In the genomic region with DNA sequence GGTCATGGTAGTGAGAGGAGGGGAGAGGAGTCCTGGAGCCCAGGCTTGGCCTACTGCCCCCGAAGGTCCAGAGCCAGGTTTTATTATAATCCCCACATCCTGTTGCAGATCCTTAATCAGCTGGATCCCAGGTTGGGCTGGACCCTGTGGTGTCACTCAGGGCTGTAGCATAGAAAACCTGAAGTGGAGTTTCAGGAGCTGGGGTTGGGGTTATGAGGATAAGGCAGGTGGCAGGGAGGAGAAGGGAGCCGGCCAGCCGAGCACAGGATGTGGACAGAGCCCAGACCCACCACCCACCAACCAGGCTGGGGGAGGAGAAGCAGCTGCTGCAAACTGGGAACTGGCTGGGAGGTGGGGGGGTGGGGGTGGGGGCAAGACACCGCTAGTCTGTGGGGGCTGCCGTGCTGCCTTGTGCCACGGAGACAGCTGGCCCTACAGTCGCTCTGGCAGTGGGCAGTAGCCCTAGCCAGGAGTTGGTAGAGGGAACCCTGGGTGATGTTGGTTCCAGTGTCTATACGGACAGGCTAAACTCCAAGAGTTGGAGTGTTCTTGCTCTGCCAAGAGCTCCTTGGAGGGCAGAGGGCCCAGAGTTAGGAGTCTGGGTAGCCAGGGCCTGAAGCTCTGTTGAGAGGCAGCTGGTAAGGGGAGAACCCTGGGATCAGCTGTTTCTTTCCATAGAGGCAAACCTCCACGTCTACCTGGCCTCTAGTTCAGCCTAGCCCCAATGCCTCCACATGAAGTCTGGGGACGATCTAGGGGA, we compare ENCODE assay signal across 9 mouse cellular contexts.
DNase-seq lines count a peak whose midpoint lies in the region; ATAC-seq and TF ChIP-seq lines count a peak whose summit lies in the region.
"Had no signal": no experiment of that assay in that cellular context is flagged by ENCODE, and none has a peak within 500 bp of the region (broad histone marks: within the 10 kb centered on the region; RNA-seq: fewer than 3 reads in every experiment).

No protein-coding gene starts in this region.

- DNase-seq in 3T3-L1 (ENCODE audit: low read depth, low spot score), result peak; percentile 38
- peak; percentile 8 for DNase-seq in NIH3T3 (ENCODE audit: low read depth)
- peak; percentile 33 to 59 for DNase-seq in gastrocnemius, adult 8-10 months (ENCODE audit: low spot score in 2 of 2)
- DNase-seq in liver, embryonic 11.5 days (ENCODE audit: low spot score), result peak; percentile 56
- peak; percentile 76 for DNase-seq in neural tube, embryonic 10.5 days (ENCODE audit: extremely low spot score, low spot score)
- DNase-seq in c-Kit-positive CD71-positive TER-119-positive erythroid progenitor cells, embryonic 14.5 days (ENCODE audit: low spot score), result no peak
- no peak for DNase-seq in cerebellum, adult 2 months

- TF ChIP-seq CTCF in cerebellum, adult 2 months (IDR thresholded peaks at IDR 0.05; ENCODE audit: borderline replicate concordance, insufficient read depth, low read depth, low read length), result no peak

- H3K4me2 ChIP-seq in hindbrain, embryonic 16.5 days (ENCODE audit: low read length), result no peak overlapping the region
- no peak overlapping the region for H3K4me2 ChIP-seq in liver, embryonic 11.5 days

- no peak overlapping the region for H3K9ac ChIP-seq in hindbrain, embryonic 16.5 days (ENCODE audit: low read depth, low read length)
- no peak overlapping the region for H3K9ac ChIP-seq in liver, embryonic 11.5 days (ENCODE audit: low read depth, low read length)

- H3K36me3 ChIP-seq in hindbrain, embryonic 16.5 days (ENCODE audit: control insufficient read depth, insufficient read depth, low read length), result no peaks in the 10 kb centered on the region
- no peaks in the 10 kb centered on the region for H3K36me3 ChIP-seq in liver, embryonic 11.5 days (ENCODE audit: control insufficient read depth, insufficient read depth, low read length)

- peak; percentile 74 for ATAC-seq in hindbrain, embryonic 16.5 days
- ATAC-seq in liver, embryonic 11.5 days (replicated peaks; ENCODE audit: low FRiP score), result peak; percentile 40; the same call in 1 of the 2 replicates

- H3K27me3 ChIP-seq in hindbrain, embryonic 16.5 days (replicated peaks; ENCODE audit: control insufficient read depth, insufficient read depth, low read length), result peaks cover 4% of the 10 kb centered on the region
- H3K27me3 ChIP-seq in liver, embryonic 11.5 days (replicated peaks; ENCODE audit: control insufficient read depth, insufficient read depth, low read length), result peaks cover 13% of the 10 kb centered on the region
- no peaks in the 10 kb centered on the region for H3K27me3 ChIP-seq in cerebellum, adult 2 months (ENCODE audit: control insufficient read depth, insufficient read depth, low read length)

- H3K4me3 ChIP-seq in hindbrain, embryonic 16.5 days (ENCODE audit: low read length), result no peak overlapping the region
- no peak overlapping the region for H3K4me3 ChIP-seq in liver, embryonic 11.5 days (ENCODE audit: low read depth, low read length)
- no peak overlapping the region for H3K4me3 ChIP-seq in cerebellum, adult 2 months (replicated peaks; ENCODE audit: insufficient read depth, low read depth, low read length)

- H3K4me1 ChIP-seq in hindbrain, embryonic 16.5 days (ENCODE audit: control insufficient read depth, insufficient read depth, low read depth, low read length), result peaks cover 6% of the 10 kb centered on the region; the same call in 1 of the 2 replicates
- H3K4me1 ChIP-seq in liver, embryonic 11.5 days (replicated peaks; ENCODE audit: control insufficient read depth, insufficient read depth, low read length), result no peaks in the 10 kb centered on the region
- peaks cover 5% of the 10 kb centered on the region; the same call in 1 of the 2 replicates for H3K4me1 ChIP-seq in cerebellum, adult 2 months (ENCODE audit: control insufficient read depth, insufficient read depth, low read length)

- 33% methylated on average over 7 of the region's 10 CpGs for WGBS in hindbrain, embryonic 16.5 days
- WGBS in liver, embryonic 11.5 days, result 44% methylated on average over 10 of the region's 10 CpGs
- WGBS in cerebellum, adult 2 months, result 31% methylated on average over 10 of the region's 10 CpGs

- no peaks in the 10 kb centered on the region for H3K9me3 ChIP-seq in hindbrain, embryonic 16.5 days (ENCODE audit: control insufficient read depth, low read length)
- no peaks in the 10 kb centered on the region for H3K9me3 ChIP-seq in liver, embryonic 11.5 days (ENCODE audit: control insufficient read depth, low read length)

- H3K27ac ChIP-seq in hindbrain, embryonic 16.5 days (ENCODE audit: low read depth, low read length), result peak overlapping the region; percentile 30; the same call in 1 of the 2 replicates
- H3K27ac ChIP-seq in liver, embryonic 11.5 days (ENCODE audit: low read depth, low read length), result no peak overlapping the region
- no peak overlapping the region for H3K27ac ChIP-seq in cerebellum, adult 2 months (ENCODE audit: insufficient read depth, low read length)
- H3K27ac ChIP-seq: macrophage had no signal

- no peak for TF ChIP-seq POLR2A in cerebellum, adult 2 months (IDR thresholded peaks at IDR 0.05; ENCODE audit: borderline replicate concordance, insufficient read depth, low read length)

Comparison
In these comparisons a context has a peak if more than half of its experiments do, and no peak if none do; other contexts are left out.
1. DNase-seq: peak in 3T3-L1 (single experiment), NIH3T3 (single experiment), gastrocnemius, adult 8-10 months (2 of 2), liver, embryonic 11.5 days (single experiment) and neural tube, embryonic 10.5 days (single experiment); none in c-Kit-positive CD71-positive TER-119-positive erythroid progenitor cells, embryonic 14.5 days (single experiment) and cerebellum, adult 2 months (0 of 2).